Mouse (Mus musculus) G1E-ER4 (cell line): ENCODE measurements around the gene Mov10. TPM values are rescaled to one million over a fixed set of nuclear protein-coding genes. Genes with fewer than 3 reads are reported as not detected.

Experiments used
- GATA1 ChIP-seq: IDR thresholded peaks from one replicate; pipeline ENCODE4 v1.8.0; 2012; ENCODE audit warnings: low read length, inconsistent platforms
- polyA plus RNA-seq: library from polyadenylated mRNA; stranded (reverse); fragments of >175 nt; gene quantifications from 2 replicates; pipeline ENCODE4 v1.2.3, GENCODE M21; 2012

Gene Mov10
- polyA plus RNA-seq, 1 experiment: 42.9 TPM

DNA sequence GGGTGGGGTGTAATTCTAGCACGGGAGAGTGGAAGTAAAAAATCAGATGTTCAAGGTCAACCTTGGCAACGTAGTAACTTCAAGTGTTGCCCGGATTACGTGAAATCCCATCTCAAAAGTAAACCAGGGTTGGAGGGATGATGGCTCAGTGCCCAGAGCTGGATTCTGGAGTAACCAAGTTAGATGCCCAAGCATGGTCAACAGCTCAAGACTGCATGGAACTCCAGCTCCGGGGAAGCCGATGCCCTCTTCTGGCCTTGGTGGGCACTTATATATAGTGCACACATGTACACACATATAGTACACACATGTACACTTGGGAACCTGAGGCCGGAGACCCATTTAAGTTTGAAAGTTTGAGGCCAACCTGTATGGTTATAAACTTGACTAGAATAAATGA, 2.2 kb downstream of the Mov10 start:
- TF ChIP-seq GATA1: no peak

DNA sequence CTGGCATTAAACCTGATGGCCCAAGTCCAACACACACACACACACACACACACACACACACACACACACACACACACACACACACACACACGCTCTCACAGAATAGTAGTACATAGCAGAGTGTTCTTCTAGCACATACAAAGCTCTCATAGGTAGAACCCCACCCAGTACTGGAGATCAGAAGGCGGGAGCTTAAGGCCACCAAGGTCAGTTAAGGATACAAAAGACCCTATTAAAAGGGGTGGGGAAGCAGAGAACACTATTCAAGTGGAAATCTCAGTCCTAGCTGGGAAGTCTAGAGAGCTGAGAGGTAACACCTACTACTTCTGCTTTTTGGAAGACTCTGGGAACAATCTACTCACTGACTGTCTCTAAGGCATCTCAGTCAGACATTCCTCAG, 3.0 kb downstream of the Mov10 start:
- TF ChIP-seq GATA1: no peak

DNA sequence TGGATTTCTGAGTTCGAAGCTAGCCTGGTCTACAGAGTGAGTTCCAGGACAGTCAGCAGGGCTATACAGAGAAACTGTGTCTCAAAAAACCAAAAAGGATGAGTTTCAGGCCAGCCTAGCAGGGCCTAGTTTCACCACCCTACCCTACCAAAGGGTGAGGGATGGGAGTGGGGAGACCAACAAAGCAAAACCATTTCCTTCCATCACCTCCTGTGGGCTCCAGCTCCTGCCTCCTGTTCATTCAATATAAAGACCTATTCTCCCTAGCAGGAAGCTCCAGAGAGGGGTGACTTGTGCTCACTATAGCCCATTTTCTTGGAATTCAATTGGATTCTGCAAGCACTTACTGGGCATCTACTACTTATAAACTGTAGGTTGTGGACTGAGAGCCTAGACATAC, 3.6 kb downstream of the Mov10 start:
- no peak for TF ChIP-seq GATA1

DNA sequence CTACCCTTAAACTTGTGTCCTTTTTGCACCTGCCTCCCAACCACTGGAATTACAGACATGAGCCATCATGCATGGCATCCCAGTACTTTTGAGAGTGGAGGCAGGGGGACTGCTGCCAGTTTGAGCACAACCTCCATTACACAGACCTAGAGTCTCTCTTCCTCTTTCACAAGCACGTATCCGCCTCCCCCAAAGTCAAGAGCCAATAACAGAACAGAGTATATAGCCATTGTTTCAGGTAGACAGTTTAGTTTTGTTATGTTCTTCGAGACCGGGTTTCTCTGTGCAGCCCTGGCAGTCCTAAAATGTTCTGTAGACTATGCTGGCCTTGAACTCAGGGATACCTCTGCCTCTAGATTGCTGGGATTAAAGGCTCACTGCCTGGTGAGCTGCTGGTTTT, 6.1 kb downstream of the Mov10 start:
- TF ChIP-seq GATA1: no peak

DNA sequence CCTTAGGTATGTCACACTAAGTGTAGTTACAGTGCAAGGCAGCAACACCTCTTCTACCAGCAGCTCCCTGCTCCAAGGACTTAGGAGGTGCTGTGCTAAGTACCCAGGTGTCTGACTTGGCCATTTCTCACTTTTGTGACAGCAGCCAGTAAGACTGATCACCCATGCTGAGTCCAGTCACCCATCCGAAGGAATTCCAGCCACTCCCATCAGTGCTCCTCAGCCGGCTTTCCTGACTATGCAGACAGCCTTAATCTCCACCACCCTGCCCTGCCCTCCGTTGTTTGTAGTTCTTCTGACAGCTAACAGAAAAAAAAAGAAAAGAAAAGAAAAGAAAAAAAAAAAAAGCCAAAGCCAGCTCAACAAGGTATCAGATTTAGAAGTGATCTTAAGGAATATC, 6.6 kb downstream of the Mov10 start:
- TF ChIP-seq GATA1: no peak

DNA sequence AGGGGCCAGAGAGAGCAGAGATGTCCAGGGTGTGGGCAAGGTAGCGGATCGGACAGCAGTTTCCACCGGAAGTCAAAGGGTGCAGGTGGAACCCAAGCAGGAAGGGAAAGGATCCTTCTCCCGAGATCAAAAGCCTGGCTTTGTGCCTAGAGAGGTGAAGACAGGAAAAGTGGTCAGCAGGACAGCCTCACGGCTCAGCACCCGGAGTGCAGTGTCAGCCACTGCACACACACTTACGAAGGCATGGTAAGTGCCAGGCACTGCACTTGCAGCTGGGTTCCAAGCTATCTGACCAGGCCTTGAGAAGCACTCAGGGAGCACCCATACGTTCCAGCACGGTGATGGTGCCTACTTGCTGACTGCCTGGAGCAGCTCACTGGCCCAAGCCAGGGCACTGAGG, 12.8 kb downstream of the Mov10 start:
- TF ChIP-seq GATA1: no peak

DNA sequence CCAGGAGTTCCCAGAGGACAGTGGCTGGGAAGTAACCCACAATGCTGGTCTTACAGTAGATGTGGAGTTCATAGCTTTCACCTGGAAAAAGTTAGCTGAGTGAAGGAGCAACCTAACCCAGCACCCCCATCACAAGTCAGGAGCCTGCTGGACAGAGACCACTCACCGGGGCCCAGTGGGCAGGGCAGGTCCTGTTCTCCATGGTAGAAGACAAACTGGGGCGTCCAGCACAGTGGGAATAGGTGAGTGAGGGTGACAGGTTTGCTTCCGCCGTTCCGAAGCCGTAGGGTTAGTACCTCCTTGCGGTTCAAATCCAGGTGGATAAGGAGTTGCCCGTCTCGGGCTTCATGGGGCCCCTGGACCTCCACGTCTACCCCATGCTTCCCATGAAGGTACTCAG, 14.1 kb downstream of the Mov10 start:
- TF ChIP-seq GATA1: no peak

DNA sequence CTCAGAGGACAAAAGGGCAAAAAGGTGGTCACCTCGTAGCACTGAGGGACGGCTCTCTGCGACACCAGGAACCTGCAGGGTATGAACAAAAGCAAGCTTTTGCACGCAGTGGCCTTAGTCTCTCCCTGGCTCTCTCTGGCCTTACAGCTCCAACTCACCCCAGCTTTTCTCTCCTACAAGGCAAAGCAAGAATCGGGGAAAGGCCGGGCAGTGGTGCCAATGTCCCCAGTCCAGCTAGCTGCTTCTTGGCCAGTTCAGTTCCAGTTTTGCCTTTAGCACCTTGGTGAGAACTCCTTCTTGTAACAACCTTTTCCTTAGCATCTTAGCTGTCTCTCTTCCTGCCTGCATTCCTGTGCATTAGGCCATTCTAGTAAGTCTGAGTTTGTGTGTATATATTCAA, 16.9 kb downstream of the Mov10 start:
- TF ChIP-seq GATA1: no peak

DNA sequence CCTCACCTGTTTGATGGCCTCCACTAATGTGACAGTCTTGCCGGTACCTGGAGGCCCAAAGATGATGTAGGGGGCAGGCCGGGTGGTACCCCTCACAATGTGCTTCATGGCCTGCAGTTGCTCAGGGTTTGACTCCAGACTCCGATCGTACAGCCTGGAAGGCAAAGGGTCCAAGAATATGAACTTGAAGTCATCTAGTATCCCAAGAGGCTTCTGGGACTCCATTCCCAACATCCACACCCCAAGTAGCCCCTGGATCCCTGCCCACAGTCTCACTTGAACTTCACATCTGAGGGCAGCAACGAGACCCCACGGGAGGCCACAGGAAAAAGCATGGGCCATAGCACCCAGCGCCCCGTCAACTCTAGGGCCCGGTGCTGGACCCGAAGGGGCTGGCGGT, 17.7 kb downstream of the Mov10 start:
- TF ChIP-seq GATA1: no peak

DNA sequence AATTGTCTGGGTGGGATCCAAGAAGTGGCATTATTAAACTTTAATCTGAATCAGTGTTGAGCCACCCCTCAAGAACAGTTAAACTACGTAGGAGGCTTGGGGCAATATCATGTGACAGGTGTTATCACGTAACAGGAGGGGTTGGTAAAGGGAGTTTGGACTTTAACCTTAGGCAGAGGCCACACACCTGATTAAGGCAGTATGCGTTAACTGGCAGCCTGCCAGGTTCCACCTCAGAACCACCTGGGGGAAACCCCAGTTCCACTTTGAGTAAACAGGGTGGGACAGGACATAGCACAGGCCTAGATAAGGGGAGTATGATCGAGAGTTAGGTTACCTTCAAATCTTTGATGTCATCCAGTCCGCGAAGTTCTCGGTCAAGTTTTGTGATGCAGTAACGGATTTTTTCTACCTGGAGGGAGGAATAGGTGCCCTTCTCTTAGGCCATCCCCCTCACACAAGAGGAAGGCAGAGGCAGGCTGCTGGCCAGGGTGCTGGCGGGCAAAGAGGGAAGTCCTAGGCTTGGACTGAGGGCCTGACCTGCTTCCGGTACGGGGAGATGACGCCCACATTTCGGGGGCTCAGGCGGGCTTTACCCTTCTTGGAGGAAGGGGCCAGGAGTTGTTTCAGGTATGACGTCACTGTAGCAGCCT, 21.8 kb downstream of the Mov10 start:
- TF ChIP-seq GATA1: no peak

DNA sequence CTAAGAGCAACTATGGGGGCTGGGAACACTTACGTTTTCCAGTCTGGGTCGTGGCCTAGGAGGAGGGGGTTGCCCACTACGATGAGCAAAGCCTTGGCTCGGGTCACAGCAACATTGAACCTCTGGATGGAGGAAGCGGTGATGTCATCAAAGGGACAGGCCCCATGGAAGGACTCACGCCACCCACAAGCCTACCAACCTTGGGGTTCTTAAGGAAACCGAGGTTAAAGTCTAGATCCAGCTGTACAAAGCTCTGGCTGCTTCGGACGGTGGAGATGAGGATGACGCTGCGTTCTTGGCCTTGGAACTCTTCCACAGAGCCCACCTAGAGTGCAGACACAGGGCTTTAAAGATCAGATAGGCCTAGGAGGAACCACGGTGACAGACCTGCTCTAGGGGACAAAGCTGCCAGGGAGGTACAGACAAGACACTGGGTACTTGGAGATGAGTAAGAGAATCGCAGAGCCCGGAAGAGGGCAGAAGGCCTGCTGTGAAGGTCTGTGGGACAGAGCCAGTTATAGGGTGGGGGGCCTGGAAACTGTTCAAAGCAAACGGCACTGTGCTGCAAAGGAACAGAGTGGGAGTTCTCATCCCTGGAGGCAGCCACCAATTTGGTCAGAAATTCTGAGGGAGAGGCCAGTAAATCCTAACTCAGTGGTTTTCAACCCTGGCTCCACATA, 22.6 kb downstream of the Mov10 start:
- TF ChIP-seq GATA1: no peak

DNA sequence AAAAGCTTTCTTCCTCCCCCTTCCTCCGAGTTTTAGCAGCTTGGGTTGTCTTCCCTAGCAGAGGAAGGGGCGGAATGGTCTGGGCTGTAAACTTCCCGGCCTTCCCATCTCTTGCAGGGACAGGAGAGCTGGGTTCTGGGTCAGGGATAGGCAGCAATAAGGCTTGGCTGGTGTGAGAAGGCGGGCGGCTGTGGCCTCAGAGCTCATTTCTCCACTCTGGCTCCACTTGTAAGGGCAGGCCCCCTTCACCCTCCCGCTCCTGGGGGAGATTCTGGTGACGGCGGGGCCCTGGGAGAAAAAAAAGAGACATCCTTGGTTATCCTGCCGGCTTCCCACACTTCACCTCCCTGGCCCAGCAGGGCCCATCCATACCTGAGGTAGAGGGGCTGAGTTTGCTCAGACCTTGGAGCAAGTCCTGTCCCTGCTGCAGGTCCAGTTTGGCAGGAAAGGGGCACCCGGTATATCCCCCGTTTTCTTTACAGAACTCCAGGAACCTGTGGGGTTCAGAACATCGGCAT, 23.4 kb downstream of the Mov10 start:
- no peak for TF ChIP-seq GATA1

DNA sequence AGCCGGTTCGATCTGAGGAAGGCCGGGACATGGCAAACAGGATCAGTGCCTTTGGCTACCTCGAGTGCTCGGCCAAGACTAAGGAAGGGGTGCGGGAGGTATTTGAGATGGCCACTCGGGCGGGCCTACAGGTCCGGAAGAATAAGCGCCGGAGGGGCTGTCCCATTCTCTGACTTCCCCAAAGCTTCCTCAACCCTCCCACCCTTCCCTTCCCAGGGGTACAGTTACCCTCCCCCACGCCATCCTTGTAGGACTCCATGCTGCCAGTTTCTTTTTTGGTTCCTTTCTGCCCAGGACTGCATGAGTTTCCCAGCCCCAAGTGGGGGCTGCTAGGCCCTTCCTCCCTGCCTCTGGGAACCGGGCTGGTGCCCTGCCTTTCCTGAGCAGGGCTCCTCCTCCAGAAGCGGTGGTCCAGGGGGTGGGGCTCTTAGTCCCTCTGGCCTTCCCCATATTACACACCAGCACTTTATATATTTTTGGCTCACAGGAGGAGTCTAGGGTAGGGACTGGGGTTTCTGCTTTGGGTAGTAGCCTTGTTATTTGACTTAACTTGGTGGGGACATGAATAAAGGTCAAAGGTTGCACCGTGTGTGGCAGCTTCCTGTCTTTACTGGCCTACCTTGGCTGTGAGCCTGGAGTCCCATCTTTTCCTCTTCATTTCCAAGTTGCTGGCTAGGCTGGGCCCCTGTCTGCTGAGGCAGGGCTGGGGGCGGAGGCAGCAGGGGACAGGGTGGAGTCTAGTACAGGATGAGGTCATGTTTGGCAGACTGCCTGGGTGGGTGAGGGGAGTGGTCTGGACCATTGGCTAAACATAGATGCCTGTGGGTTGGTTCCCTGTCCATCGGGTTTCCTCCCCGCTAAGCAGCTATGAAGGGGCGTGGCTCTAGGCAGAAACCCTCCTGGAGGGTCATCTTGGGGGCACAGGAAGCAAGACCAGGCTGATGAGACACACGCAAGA, 24.2 kb downstream of the Mov10 start:
- no peak for TF ChIP-seq GATA1

DNA sequence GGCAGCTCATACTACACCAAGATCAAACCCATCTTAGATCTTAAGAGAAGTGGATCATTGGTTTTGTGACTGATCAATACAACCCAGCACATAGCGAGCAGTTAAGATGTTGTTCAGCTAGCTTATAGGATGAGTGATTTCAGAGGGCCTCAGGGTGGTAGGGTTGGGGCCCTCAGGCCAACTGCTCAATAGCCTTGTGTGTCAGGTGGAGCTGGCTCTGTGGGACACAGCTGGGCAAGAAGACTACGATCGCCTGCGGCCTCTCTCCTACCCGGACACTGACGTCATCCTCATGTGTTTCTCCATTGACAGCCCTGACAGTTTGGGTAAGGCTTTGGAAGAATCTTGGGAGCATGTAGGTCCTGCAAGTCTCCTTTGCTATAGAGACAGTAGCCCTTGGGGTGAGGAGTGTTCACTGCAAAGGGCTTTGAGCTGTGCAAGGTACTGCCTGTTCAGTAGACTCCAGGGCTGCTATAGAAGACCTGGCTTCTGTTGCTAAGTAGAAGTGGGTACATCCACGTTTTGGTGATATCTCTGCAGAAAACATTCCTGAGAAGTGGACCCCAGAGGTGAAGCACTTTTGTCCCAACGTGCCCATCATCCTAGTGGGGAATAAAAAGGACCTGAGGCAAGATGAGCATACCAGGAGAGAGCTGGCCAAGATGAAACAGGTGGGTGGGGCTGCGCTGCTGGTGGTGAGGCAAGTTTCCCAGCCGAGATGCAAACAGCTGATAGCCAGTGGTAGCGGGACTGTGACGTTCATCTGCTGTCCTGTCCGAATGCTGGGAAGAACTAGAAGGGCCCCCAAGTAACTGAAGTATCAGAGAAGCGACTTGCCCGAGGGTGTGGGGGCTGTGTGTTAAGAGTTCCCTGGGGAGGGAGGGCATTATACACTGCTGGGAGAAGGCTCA, 25.7 kb downstream of the Mov10 start:
- no peak for TF ChIP-seq GATA1

DNA sequence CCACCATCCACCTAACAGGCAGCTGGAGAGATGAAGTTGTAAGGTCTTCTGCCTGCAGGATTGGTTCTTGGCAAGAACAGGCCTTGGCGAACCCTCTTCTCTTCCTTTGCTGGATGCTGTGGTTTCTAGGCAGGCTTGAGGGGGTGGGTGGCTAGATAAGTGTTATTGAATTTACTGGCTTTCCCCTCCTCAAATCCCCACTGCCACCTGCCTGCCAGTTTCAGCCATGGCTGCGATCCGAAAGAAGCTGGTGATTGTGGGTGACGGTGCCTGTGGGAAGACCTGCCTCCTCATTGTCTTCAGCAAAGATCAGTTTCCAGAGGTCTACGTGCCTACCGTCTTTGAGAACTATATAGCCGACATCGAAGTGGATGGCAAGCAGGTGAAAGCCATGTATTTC, 26.7 kb downstream of the Mov10 start:
- TF ChIP-seq GATA1: no peak
